Mouse (Mus musculus) spleen, postnatal 14 days (tissue): Measurements from ENCODE around the gene Wdr44.
"Not testable (repeated sequence)": the region's sequence is repeated elsewhere in the genome, so short reads cannot be mapped to it uniquely, and the experiment has no call there.

ENCODE experiments used
- DNase-seq, 2 experiments: peaks; one replicate each; pipeline ENCODE4 v3.0.0; 2021 to 2022; ENCODE audit warnings: low spot score in 2 of 2

Wdr44 gene

GRCm38 (mm10) chrX:23833784-23834183 lies 140.9 kb downstream of the Wdr44 start:
- not testable (repeated sequence) for DNase-seq

- DNase-seq: no peak
Measured at GRCm38 (mm10) chrX:23840921-23841320, 148.1 kb downstream of the Wdr44 start.
